Mouse (Mus musculus): ENCODE data around the gene 1700012P22Rik. TPM values are rescaled to one million over a fixed set of nuclear protein-coding genes. Genes with fewer than 3 reads are reported as not detected.

1700012P22Rik gene
- not detected for polyA plus RNA-seq (2014; fragmentation: Illumina TruSeq; extraction: RNeasy Lipid Tissue Mini Kit (QIAGEN cat#74804); ENCODE audit: low read depth, low replicate concordance)

GRCm38 (mm10) chr4:144438672-144439071 is at the start of gene 1700012P22Rik:
Gene 1700012P22Rik, minus strand, starts transcription at chr4:144438772.

GRCm38 (mm10) chr4:144463656-144464055 is 25.1 kb upstream of the 1700012P22Rik start, which contains the start of gene Aadacl3:
Gene Aadacl3, minus strand, starts transcription at chr4:144463756.

GRCm38 (mm10) chr4:144453217-144453616 is 14.6 kb upstream of the 1700012P22Rik start, which contains the start of gene Gm9944:
Gene Gm9944, minus strand, starts transcription at chr4:144453317.

GRCm38 (mm10) chr4:144408290-144408689 is 30.3 kb downstream of the 1700012P22Rik start, which contains the start of gene Pramef12:
Gene Pramef12, minus strand, starts transcription at chr4:144408464.

GRCm38 (mm10) chr4:144377911-144378310 is 60.7 kb downstream of the 1700012P22Rik start, which contains the start of gene Pramef20:
Gene Pramef20, minus strand, starts transcription at chr4:144377933.

Other genes starting within 250 kb of the 1700012P22Rik start
- not detected for gene Oog2, start 248.1 kb downstream of the 1700012P22Rik start, polyA plus RNA-seq (2014; fragmentation: Illumina TruSeq; extraction: RNeasy Lipid Tissue Mini Kit (QIAGEN cat#74804); ENCODE audit: low read depth, low replicate concordance)
- gene C87977, start 225.5 kb downstream of the 1700012P22Rik start, polyA plus RNA-seq (2014; fragmentation: Illumina TruSeq; extraction: RNeasy Lipid Tissue Mini Kit (QIAGEN cat#74804); ENCODE audit: low read depth, low replicate concordance), result not detected
- not detected for gene Pramel5, start 158.3 kb downstream of the 1700012P22Rik start, polyA plus RNA-seq (2014; fragmentation: Illumina TruSeq; extraction: RNeasy Lipid Tissue Mini Kit (QIAGEN cat#74804); ENCODE audit: low read depth, low replicate concordance)
- gene Gm13128, start 108.5 kb downstream of the 1700012P22Rik start, polyA plus RNA-seq (2014; fragmentation: Illumina TruSeq; extraction: RNeasy Lipid Tissue Mini Kit (QIAGEN cat#74804); ENCODE audit: low read depth, low replicate concordance), result not detected
- not detected for gene Gm13119, start 80.8 kb downstream of the 1700012P22Rik start, polyA plus RNA-seq (2014; fragmentation: Illumina TruSeq; extraction: RNeasy Lipid Tissue Mini Kit (QIAGEN cat#74804); ENCODE audit: low read depth, low replicate concordance)
- not detected for gene Pramef20, start 60.8 kb downstream of the 1700012P22Rik start, polyA plus RNA-seq (2014; fragmentation: Illumina TruSeq; extraction: RNeasy Lipid Tissue Mini Kit (QIAGEN cat#74804); ENCODE audit: low read depth, low replicate concordance)
- 0.24 TPM for gene Pramef12, start 30.3 kb downstream of the 1700012P22Rik start, polyA plus RNA-seq (2014; fragmentation: Illumina TruSeq; extraction: RNeasy Lipid Tissue Mini Kit (QIAGEN cat#74804); ENCODE audit: low read depth, low replicate concordance)
- gene Gm9944, start 14.5 kb upstream of the 1700012P22Rik start, polyA plus RNA-seq (2014; fragmentation: Illumina TruSeq; extraction: RNeasy Lipid Tissue Mini Kit (QIAGEN cat#74804); ENCODE audit: low read depth, low replicate concordance), result not detected
- gene Aadacl3, start 25.0 kb upstream of the 1700012P22Rik start, polyA plus RNA-seq (2014; fragmentation: Illumina TruSeq; extraction: RNeasy Lipid Tissue Mini Kit (QIAGEN cat#74804); ENCODE audit: low read depth, low replicate concordance), result not detected
- gene 9430007A20Rik, start 81.0 kb upstream of the 1700012P22Rik start, polyA plus RNA-seq (2014; fragmentation: Illumina TruSeq; extraction: RNeasy Lipid Tissue Mini Kit (QIAGEN cat#74804); ENCODE audit: low read depth, low replicate concordance), result not detected
- gene Gm13124, start 126.4 kb upstream of the 1700012P22Rik start, polyA plus RNA-seq (2014; fragmentation: Illumina TruSeq; extraction: RNeasy Lipid Tissue Mini Kit (QIAGEN cat#74804); ENCODE audit: low read depth, low replicate concordance), result not detected
- gene Aadacl4, start 174.9 kb upstream of the 1700012P22Rik start, polyA plus RNA-seq (2014; fragmentation: Illumina TruSeq; extraction: RNeasy Lipid Tissue Mini Kit (QIAGEN cat#74804); ENCODE audit: low read depth, low replicate concordance), result not detected
- gene Gm436, start 247.6 kb upstream of the 1700012P22Rik start, polyA plus RNA-seq (2014; fragmentation: Illumina TruSeq; extraction: RNeasy Lipid Tissue Mini Kit (QIAGEN cat#74804); ENCODE audit: low read depth, low replicate concordance), result not detected